Mouse (Mus musculus): Measurements from ENCODE around the gene Klk1b1. TPM values are rescaled to one million over a fixed set of nuclear protein-coding genes. Genes with fewer than 3 reads are reported as not detected.

The Klk1b1 gene
- not detected for total RNA-seq (2023)

DNA sequence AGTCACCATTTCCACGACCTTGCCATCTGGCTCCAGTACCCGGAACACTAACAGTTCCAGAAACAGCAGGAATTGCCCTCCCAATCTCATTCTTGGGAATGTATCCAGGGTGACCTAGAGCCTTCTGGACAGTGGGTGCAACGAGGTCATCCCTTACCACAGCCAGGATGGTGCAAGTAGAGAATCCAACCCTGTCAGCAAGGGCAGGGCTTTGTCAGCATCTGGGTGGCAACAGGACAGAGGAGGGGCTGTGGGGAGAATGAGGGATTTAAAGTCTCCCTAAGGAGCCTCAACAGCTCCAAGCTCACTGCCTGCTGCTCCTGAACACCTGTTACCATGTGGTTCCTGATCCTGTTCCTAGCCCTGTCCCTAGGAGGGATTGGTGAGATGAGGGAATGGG, at the start of gene Klk1b1:
Gene Klk1b1, plus strand, starts transcription at position 301 of the 400 bp plus-strand sequence.

DNA sequence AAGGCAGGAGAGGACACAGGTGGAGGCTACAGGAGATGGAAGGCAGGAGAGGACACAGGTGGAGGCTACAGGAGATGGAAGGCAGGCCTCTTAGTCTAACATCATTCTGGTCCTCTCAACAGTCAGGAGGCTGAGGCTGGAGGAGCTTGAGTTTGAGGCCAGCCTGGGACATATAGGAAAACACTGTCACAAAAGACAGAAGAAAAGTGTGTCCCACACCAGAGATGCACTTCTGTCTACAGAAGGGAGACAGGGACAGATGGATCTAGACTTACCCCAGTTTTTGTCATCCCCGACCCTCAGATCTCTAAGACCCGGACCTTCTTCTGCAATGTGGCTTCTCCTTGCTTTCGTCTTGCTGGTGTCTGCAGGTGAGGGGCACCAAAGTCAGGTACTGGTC, 33.1 kb upstream of the Klk1b1 start, which contains the start of gene Klk15:
Gene Klk15, plus strand, starts transcription at position 301 of the 400 bp plus-strand sequence.

DNA sequence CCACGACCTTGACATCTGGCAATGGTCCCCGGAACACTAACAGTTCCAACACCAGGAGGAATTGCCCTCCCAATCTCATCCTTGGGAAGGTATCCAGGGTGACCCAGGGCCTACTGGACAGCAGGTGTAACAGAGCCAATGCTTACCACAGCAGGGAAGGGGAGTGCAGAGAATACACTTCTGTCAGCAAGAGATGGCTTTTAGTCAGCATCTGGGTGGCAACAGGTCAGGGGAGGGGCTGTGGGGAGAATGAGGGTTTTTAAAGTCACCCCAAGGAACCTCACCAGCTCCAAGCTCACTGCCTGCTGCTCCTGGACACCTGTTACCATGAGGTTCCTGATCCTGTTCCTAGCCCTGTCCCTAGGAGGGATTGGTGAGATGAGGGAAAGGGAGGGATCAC, 16.2 kb upstream of the Klk1b1 start, which contains the start of gene Klk1b8:
Gene Klk1b8, plus strand, starts transcription at position 301 of the 400 bp plus-strand sequence.

DNA sequence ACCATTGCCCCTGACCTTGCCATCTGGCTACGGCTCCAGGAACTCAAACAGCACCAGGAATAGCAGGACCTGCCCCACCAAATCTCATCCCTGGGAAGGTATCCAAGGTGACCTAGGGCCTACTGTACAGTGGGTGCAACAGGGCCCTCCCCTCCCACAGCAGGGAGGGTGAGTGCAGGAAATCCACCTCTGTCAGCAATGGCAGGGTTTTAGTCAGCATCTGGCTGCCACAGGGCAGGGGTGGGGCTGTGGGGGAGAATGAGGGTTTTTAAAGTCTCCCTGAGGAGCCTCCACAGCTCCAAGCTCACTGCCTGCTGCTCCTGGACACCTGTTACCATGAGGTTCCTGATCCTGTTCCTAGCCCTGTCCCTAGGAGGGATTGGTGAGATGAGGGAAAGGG, 9.2 kb downstream of the Klk1b1 start, which contains the start of gene Klk1b9:
Gene Klk1b9, plus strand, starts transcription at position 301 of the 400 bp plus-strand sequence.

DNA sequence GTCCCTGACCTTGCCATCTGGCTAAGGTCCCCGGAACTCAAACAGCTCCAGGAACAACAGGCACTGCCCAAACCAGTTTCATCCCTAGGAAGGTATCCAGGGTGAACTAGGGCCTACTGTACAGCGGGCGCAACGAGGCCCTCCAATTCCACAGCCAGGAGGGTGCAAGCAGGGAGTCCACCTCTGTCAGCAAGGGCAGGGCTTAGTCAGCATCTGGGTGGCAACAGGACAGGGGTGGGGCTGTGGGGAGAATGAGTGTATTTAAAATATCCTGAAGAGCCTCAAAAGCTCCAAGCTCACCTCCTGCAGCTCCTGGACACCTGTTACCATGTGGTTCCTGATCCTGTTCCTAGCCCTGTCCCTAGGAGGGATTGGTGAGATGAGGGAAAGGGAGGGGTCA, 29.0 kb downstream of the Klk1b1 start, which contains the start of gene Klk1b11:
Gene Klk1b11, plus strand, starts transcription at position 301 of the 400 bp plus-strand sequence.

DNA sequence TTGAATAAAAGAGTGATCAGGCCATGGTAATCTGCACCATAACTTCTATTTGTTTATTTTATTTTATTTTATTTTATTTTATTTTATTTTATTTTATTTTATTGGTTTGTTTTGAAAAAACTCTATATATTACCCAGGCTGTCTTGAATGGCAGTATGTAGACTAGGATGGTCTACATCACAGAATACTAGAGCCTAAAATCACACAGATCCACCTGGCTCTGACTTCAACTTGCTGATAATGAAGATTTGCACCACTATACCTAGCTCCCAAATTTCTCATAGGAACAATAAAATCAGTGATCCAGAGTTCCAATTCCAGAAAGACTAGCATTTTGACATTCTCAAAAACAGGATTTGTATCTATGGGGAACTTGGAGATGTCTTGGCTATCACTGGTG, 45.3 kb downstream of the Klk1b1 start, which contains the start of gene Klk1b26:
Gene Klk1b26, plus strand, starts transcription at position 301 of the 400 bp plus-strand sequence.

Other genes with a start within 250 kb of the Klk1b1 start
- not detected for gene Klk12, start 197.9 kb upstream of the Klk1b1 start, total RNA-seq (2023)
- not detected for gene Klk11, start 192.1 kb upstream of the Klk1b1 start, total RNA-seq (2023)
- gene Klk10, start 185.7 kb upstream of the Klk1b1 start, total RNA-seq (2023), result not detected
- gene Klk9, start 174.9 kb upstream of the Klk1b1 start, total RNA-seq (2023), result not detected
- 1 to 10 TPM; 4.9 to 5.3 TPM for gene Klk8, start 169.2 kb upstream of the Klk1b1 start, total RNA-seq (2023)
- not detected for gene Klk7, start 155.5 kb upstream of the Klk1b1 start, total RNA-seq (2023)
- gene Klk6, start 142.3 kb upstream of the Klk1b1 start, total RNA-seq (2023), result not detected
- not detected for gene Klk5, start 124.8 kb upstream of the Klk1b1 start, total RNA-seq (2023)
- not detected for gene Klk4, start 85.6 kb upstream of the Klk1b1 start, total RNA-seq (2023)
- gene Klk15, start 33.0 kb upstream of the Klk1b1 start, total RNA-seq (2023), result not detected
- gene Klk1b8, start 16.1 kb upstream of the Klk1b1 start, total RNA-seq (2023), result not detected
- not detected for gene Klk1b9, start 9.3 kb downstream of the Klk1b1 start, total RNA-seq (2023)
- not detected for gene Klk1b11, start 29.1 kb downstream of the Klk1b1 start, total RNA-seq (2023)
- not detected for gene Klk1b26, start 45.4 kb downstream of the Klk1b1 start, total RNA-seq (2023)
- gene Klk1b27, start 85.5 kb downstream of the Klk1b1 start, total RNA-seq (2023), result not detected
- not detected for gene Klk1b21, start 135.6 kb downstream of the Klk1b1 start, total RNA-seq (2023)
- not detected for gene Klk1b22, start 145.9 kb downstream of the Klk1b1 start, total RNA-seq (2023)
- gene Klk1b16, start 170.0 kb downstream of the Klk1b1 start, total RNA-seq (2023), result not detected
- not detected for gene Klk1b24, start 221.5 kb downstream of the Klk1b1 start, total RNA-seq (2023)
- not detected for gene Klk1b3, start 231.4 kb downstream of the Klk1b1 start, total RNA-seq (2023)
- not detected for gene Klk1b4, start 240.7 kb downstream of the Klk1b1 start, total RNA-seq (2023)
- not detected for gene Klk1b5, start 249.2 kb downstream of the Klk1b1 start, total RNA-seq (2023)

Measured in monocyte, adult 59 days (primary cell).